Mouse (Mus musculus): Measurements from ENCODE around the gene Lpin2.

Lpin2 gene

DNA sequence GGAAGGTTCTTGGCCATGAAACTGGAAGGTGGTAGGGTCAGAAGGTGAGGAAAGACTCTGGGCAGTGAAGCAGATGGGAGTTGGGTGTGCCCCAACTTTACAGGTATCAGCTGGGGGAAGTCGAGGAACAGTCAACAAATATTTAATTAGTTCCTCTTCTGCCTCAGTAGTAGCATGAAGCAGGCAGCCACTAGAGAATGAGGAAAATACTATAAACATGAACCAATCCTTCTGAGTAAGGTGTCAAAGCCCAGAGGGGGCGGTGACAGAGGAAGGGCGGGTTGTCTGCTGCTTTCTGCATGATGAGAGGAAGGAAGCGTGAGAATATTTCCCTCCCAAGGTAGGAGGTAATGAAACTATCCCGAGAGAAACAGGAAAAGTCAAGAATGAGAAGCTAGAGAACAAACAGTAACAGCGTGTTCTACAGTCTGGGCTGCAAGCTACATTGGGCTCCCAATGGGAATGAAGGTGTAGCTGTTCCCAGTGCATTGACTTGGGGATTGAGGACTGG lies at the start of gene Lpin2:
Gene Lpin2, plus strand, starts transcription at position 350 of the 511 bp plus-strand sequence.
- no peak for DNase-seq (ENCODE audit: extremely low spot score, low read depth, low spot score)

GRCm38 (mm10) chr17:71132856-71133439 lies 49.4 kb upstream of the Lpin2 start:
- DNase-seq (ENCODE audit: extremely low spot score, low read depth, low spot score): no peak

- no peak for DNase-seq (ENCODE audit: extremely low spot score, low read depth, low spot score)
Measured at GRCm38 (mm10) chr17:71134441-71134955, 47.9 kb upstream of the Lpin2 start.

DNA sequence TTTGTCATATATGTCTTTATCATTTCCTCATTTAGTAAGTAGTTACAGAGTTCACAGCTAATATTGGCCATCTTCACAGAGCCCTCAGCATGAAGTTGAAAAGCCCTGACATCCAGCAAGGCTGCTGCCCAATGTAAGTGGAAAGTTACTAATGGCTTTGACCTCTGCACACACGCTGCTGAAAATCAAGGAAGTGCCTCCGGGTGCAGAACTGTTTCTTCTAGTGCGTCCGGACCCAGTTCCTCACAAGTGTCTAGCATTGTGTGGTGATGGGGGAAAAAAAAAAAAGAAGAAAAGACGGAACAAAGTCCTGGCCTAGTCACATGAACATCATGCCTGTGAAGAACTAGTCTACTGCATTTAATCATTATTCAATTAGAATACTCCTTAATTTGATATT lies 47.3 kb upstream of the Lpin2 start:
- DNase-seq (ENCODE audit: extremely low spot score, low read depth, low spot score): no peak

- DNase-seq (ENCODE audit: extremely low spot score, low read depth, low spot score): no peak
Measured at GRCm38 (mm10) chr17:71135866-71136265, 46.5 kb upstream of the Lpin2 start.

DNA sequence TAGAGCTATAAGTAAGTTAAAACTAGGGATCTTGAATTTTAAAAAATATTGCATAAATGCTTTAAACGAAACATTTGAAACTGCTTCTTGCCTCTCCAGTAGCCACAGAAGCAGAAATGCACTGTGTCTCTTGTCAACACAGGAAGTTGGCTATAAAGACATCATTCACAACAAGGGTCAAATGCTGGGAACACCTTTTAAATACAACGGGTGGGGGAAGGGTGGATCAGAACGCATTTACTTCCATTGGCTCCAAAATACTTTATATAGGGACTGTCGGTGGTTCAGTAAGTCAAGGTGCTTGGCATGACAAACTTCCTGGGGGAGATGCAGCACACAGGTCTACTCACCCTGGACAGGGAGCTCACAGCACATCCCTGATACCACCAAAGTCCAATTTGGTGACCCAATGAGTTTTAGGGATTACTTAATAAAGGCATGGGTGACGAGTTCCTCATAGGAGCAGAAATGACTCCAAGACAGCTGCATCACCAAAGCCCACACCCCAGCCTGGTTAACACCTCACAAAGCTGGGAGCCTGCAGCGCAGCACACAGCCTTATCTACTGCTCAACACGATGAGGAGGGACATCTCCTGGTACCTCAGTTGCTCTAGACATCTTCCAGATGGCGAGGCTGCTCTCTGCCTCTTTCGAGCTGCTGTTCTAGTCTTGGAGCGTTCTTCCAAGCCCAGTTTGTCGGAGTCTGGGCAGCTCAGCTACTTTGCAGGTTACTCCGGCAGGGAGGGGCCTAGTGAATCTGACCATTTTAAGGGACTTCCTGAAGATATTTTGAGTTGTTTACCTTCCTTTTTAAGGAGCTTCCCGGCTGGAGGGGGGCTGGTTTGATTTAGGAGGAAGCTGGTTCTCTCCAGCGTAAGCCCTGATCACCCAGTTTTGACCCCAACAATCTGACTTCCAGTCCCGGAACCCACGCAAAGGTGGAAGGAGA lies 45.7 kb upstream of the Lpin2 start:
- no peak for DNase-seq (ENCODE audit: extremely low spot score, low read depth, low spot score)

- DNase-seq (ENCODE audit: extremely low spot score, low read depth, low spot score): no peak
Measured at GRCm38 (mm10) chr17:71137334-71137721, 45.0 kb upstream of the Lpin2 start.

GRCm38 (mm10) chr17:71142068-71142467 lies 40.3 kb upstream of the Lpin2 start:
- no peak for DNase-seq (ENCODE audit: extremely low spot score, low read depth, low spot score)

- no peak for DNase-seq (ENCODE audit: extremely low spot score, low read depth, low spot score)
Measured at GRCm38 (mm10) chr17:71143155-71143554, 39.2 kb upstream of the Lpin2 start.

DNA sequence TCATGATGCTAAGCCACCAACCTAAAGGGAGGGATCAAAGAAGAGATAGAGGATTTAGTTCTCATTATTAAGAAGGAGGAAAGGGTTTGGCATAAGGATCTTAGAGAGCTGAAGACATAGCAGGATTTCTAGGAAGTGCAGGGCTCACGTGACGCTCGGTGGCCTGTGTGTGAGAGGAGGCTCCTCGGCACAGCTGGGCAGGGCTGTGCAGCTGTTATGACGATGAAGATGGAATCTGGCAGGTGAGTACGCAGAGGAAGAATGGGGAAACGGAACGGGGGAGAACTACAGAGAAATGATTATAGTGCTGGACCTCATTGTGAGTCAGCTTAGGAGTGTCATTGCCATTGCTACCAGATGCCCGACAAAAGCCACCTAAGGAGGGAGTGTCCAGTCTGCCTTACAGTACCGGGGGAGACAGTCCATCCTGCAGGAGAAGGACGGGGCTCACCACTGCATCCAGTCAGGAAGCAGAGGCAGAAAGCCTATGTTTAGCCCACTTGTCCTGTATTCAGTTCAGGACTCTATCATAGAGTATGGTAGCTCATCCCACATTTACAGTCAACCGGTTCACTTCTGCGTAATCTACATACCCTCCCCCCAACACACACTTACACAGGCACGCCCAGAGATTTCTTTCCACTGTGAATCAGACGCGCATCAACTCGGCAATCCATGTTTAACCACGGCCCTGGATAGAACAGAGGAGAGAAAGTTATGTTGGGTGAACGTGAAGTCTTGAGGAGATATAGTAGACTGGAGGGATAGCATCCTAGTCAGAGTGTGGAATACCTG lies 37.8 kb upstream of the Lpin2 start:
- no peak for DNase-seq (ENCODE audit: extremely low spot score, low read depth, low spot score)

GRCm38 (mm10) chr17:71145248-71145961 lies 37.0 kb upstream of the Lpin2 start:
- no peak for DNase-seq (ENCODE audit: extremely low spot score, low read depth, low spot score)

- no peak for DNase-seq (ENCODE audit: extremely low spot score, low read depth, low spot score)
Measured at GRCm38 (mm10) chr17:71153356-71153755, 29.0 kb upstream of the Lpin2 start.

DNA sequence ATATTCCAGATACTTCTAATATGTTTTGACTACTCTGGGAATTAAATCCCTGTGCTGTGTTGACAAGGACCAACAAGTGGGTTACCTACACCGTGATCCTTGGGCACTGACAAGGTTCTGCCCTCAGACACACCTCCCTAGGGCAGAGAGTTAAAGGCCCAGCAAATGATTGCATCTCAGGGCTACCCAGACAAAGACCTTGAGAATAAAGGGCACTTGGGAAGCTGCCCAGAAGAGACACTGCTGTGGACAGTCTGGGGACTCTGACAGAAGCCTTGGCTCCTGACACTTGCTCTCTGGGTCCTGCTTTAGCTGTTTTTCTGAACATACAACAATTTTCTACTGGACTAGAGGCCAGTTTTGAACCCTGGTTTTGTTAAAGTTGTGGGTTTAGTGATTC lies 27.1 kb upstream of the Lpin2 start:
- no peak for DNase-seq (ENCODE audit: extremely low spot score, low read depth, low spot score)

- no peak for DNase-seq (ENCODE audit: extremely low spot score, low read depth, low spot score)
Measured at GRCm38 (mm10) chr17:71159152-71159567, 23.2 kb upstream of the Lpin2 start.

- DNase-seq (ENCODE audit: extremely low spot score, low read depth, low spot score): no peak
Measured at GRCm38 (mm10) chr17:71159720-71160119, 22.6 kb upstream of the Lpin2 start.

- no peak for DNase-seq (ENCODE audit: extremely low spot score, low read depth, low spot score)
Measured at GRCm38 (mm10) chr17:71160244-71160995, 21.9 kb upstream of the Lpin2 start.

DNA sequence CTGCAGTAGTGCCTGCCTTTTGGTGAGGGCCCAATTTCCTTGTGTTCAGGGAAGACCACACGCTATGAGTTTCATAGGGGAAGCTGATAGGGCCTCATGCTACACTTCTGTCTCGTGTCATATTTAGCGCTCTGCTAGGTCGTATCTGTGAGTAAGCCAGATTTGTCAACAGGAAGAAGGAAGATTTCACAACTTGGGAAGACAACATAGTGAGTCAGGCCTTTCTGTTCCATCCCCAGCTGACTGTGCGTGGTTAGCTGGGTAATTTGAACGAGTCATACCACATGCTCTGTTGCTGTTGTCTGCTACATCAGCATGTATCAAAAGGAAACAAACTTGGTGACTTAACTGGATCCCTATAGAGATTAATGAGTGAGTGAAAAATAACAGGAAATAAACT lies 17.4 kb upstream of the Lpin2 start:
- no peak for DNase-seq (ENCODE audit: extremely low spot score, low read depth, low spot score)

DNA sequence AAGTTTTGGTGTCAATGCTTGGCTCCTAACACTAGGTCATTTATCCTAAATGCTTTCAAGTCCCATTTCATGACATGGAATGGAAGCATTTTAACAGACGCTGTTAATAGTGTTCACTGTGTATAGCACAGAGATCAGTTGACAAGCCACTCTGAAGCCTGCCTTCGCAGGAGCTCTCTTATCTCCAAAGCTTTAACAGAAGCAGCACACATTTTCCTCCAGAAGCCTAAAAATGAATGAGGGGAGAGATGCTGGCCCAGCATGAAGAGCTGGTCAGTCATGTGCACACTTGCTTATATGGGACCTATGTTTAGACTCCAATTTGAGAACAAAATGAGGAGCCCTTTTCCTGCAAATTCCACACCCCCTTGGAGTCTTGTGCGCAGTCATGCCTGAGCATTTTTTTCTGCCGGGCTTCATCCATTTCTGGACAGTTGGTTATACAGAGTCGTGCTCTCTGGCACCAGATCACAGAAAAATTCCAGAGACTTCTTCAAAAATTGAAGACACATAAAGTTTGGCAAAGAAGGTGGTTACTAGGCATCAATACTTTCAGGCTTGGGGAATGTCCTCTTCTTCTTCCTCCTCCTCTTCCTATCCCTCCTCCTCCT lies 14.1 kb upstream of the Lpin2 start:
- no peak for DNase-seq (ENCODE audit: extremely low spot score, low read depth, low spot score)

- DNase-seq (ENCODE audit: extremely low spot score, low read depth, low spot score): no peak
Measured at GRCm38 (mm10) chr17:71168846-71169245, 13.5 kb upstream of the Lpin2 start.

Data from hindlimb bud, embryonic 11.5 days (tissue).